Comparison of ENCODE assay signal across 17 mouse cellular contexts in the genomic region with DNA sequence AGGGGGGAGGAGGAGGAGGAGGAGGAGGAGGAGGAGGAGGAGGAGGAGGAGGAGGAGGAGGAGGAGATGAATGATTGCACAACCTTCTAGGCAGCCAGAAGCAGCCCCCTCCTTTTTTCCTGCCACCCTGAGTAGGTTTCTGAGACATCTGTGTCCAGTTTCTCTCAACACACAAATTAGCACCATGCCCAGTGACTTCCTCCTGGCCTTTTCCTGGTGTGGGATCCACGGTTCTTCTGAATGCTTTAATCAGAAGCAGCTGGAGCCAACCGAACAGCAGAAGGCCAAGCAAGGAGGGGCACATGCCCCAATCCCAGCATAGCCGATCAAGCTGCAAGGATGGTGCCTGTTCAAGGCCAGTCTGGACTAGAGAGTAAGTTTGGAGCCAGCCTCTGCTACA. TPM values are rescaled to one million over a fixed set of nuclear protein-coding genes. Genes with fewer than 3 reads are reported as not detected.
DNase-seq lines count a peak whose midpoint lies in the region; ATAC-seq lines count a peak whose summit lies in the region.
"Had no signal": no experiment of that assay in that cellular context is flagged by ENCODE, and none has a peak within 500 bp of the region (broad histone marks: within the 10 kb centered on the region; RNA-seq: fewer than 3 reads in every experiment).

No protein-coding gene starts in this region.

- H3K4me2 ChIP-seq in hindbrain, embryonic 13.5 days: no peak overlapping the region
- H3K4me2 ChIP-seq in embryonic facial prominence, embryonic 14.5 days (ENCODE audit: low read depth, low read length): no peak overlapping the region
- H3K4me2 ChIP-seq in liver, embryonic 15.5 days: no peak overlapping the region

- DNase-seq in hindbrain, embryonic 10.5 days (ENCODE audit: low spot score): peak; percentile 58
- peak; percentile 51 for DNase-seq in adipocyte (ENCODE audit: low spot score)
- DNase-seq in embryonic facial prominence, embryonic 14.5 days (ENCODE audit: low spot score): peak; percentile 83
- DNase-seq in heart, postnatal 4 days: no peak
- DNase-seq in lung, postnatal 10 days: no peak
- no peak for DNase-seq in adrenal gland, adult 18-20 months (ENCODE audit: low spot score in 2 of 2)
- DNase-seq: adrenal gland, postnatal 10 days; cerebellum, adult 9-11 months; heart, adult 18-20 months; heart, postnatal 14 days; layer of hippocampus, adult 9-11 months; thymus, postnatal 25 days had no signal

- no peak for ATAC-seq in hindbrain, embryonic 13.5 days (ENCODE audit: low FRiP score)
- peak; percentile 55 for ATAC-seq in embryonic facial prominence, embryonic 14.5 days (ENCODE audit: low read depth)
- no peak for ATAC-seq in liver, embryonic 15.5 days (ENCODE audit: insufficient read depth)

- WGBS in hindbrain, embryonic 10.5 days: 65% methylated on average over 3 of the region's 3 CpGs
- 75% methylated on average over 3 of the region's 3 CpGs for WGBS in hindbrain, embryonic 13.5 days
- WGBS in embryonic facial prominence, embryonic 14.5 days: 21% methylated on average over 3 of the region's 3 CpGs
- WGBS in liver, embryonic 15.5 days (ENCODE audit: insufficient replicate concordance): 33% methylated on average over 3 of the region's 3 CpGs

- H3K4me3 ChIP-seq in hindbrain, embryonic 10.5 days: no peak overlapping the region
- H3K4me3 ChIP-seq in hindbrain, embryonic 13.5 days: no peak overlapping the region
- H3K4me3 ChIP-seq in embryonic facial prominence, embryonic 14.5 days (ENCODE audit: low read depth, low read length): no peak overlapping the region
- no peak overlapping the region for H3K4me3 ChIP-seq in liver, embryonic 15.5 days (replicated peaks)
- H3K4me3 ChIP-seq: erythroblast, embryonic 14.5 days; megakaryocyte, embryonic 14.5 days had no signal

- H3K27ac ChIP-seq in hindbrain, embryonic 10.5 days: no peak overlapping the region
- H3K27ac ChIP-seq in hindbrain, embryonic 13.5 days: no peak overlapping the region
- peak overlapping the region; percentile 10; the same call in 1 of the 2 replicates for H3K27ac ChIP-seq in embryonic facial prominence, embryonic 14.5 days (replicated peaks; ENCODE audit: low read depth, low read length)
- H3K27ac ChIP-seq in liver, embryonic 15.5 days (replicated peaks): peak overlapping the region; percentile 61; the same call in 1 of the 2 replicates
- H3K27ac ChIP-seq: kidney, postnatal 0 days had no signal

- peaks cover 3% of the 10 kb centered on the region; the same call in 1 of the 2 replicates for H3K9me3 ChIP-seq in hindbrain, embryonic 10.5 days
- H3K9me3 ChIP-seq in hindbrain, embryonic 13.5 days: no peaks in the 10 kb centered on the region
- H3K9me3 ChIP-seq in embryonic facial prominence, embryonic 14.5 days (ENCODE audit: control insufficient read depth, low read length): no peaks in the 10 kb centered on the region
- H3K9me3 ChIP-seq in liver, embryonic 15.5 days (replicated peaks): no peaks in the 10 kb centered on the region

- no peaks in the 10 kb centered on the region for H3K27me3 ChIP-seq in hindbrain, embryonic 10.5 days (ENCODE audit: insufficient read depth, poor library complexity, severe bottlenecking)
- no peaks in the 10 kb centered on the region for H3K27me3 ChIP-seq in hindbrain, embryonic 13.5 days
- no peaks in the 10 kb centered on the region for H3K27me3 ChIP-seq in embryonic facial prominence, embryonic 14.5 days (replicated peaks; ENCODE audit: control insufficient read depth, insufficient read depth, low read length)
- no peaks in the 10 kb centered on the region for H3K27me3 ChIP-seq in liver, embryonic 15.5 days

- H3K4me1 ChIP-seq in hindbrain, embryonic 10.5 days (replicated peaks): 0 out of 2 replicates have a peak, but pooled peaks cover 7% of the 10 kb centered on the region
- H3K4me1 ChIP-seq in hindbrain, embryonic 13.5 days (replicated peaks): no peaks in the 10 kb centered on the region
- H3K4me1 ChIP-seq in embryonic facial prominence, embryonic 14.5 days (ENCODE audit: control insufficient read depth, insufficient read depth, low read length): peaks cover 9% of the 10 kb centered on the region; the same call in 1 of the 2 replicates
- H3K4me1 ChIP-seq in liver, embryonic 15.5 days (replicated peaks): peaks cover 45% of the 10 kb centered on the region

- H3K36me3 ChIP-seq in hindbrain, embryonic 10.5 days: no peaks in the 10 kb centered on the region
- H3K36me3 ChIP-seq in hindbrain, embryonic 13.5 days: no peaks in the 10 kb centered on the region
- H3K36me3 ChIP-seq in embryonic facial prominence, embryonic 14.5 days (ENCODE audit: control insufficient read depth, insufficient read depth, low read length): no peaks in the 10 kb centered on the region
- H3K36me3 ChIP-seq in liver, embryonic 15.5 days (replicated peaks): no peaks in the 10 kb centered on the region

- no peak overlapping the region for H3K9ac ChIP-seq in hindbrain, embryonic 13.5 days
- H3K9ac ChIP-seq in embryonic facial prominence, embryonic 14.5 days (ENCODE audit: low read depth, low read length): no peak overlapping the region
- no peak overlapping the region for H3K9ac ChIP-seq in liver, embryonic 15.5 days

RNA-seq across cellular contexts. Expression of gene Rab4a, which starts 5.9 kb away (rescaled TPM):
- 66.4 and 76.6 TPM in 2 replicates for polyA plus RNA-seq in hindbrain, embryonic 10.5 days (2016; fragmentation: Nextera tagmentation; extraction: Ambion mirVana)
- 73.9 and 74.8 TPM in 2 replicates for polyA plus RNA-seq in hindbrain, embryonic 13.5 days (2015; fragmentation: Nextera tagmentation; extraction: Ambion mirVana)
- 46.6 and 46.8 TPM in 2 replicates for polyA plus RNA-seq in embryonic facial prominence, embryonic 14.5 days (2014; fragmentation: Nextera tagmentation; extraction: Ambion mirVana)
- polyA plus RNA-seq in liver, embryonic 15.5 days (2015; fragmentation: Nextera tagmentation; extraction: Ambion mirVana): 28.8 and 33.1 TPM in 2 replicates
- 10 to 100 TPM in 1 of 2 experiments, 1 to 10 TPM in 1; 9.4 to 12.0 TPM for total RNA-seq in heart, postnatal 4 days (2021)
- 10 to 100 TPM; 25.5 to 25.9 TPM for total RNA-seq in adrenal gland, adult 18-20 months (2021)

Comparison
In these comparisons a context has a peak if more than half of its experiments do, and no peak if none do; other contexts are left out.
1. DNase-seq: peak in hindbrain, embryonic 10.5 days (single experiment), adipocyte (single experiment) and embryonic facial prominence, embryonic 14.5 days (single experiment); none in heart, postnatal 4 days (single experiment), lung, postnatal 10 days (single experiment) and adrenal gland, adult 18-20 months (0 of 2).
2. H3K27ac ChIP-seq: peak in embryonic facial prominence, embryonic 14.5 days (single experiment) and liver, embryonic 15.5 days (single experiment); none in hindbrain, embryonic 10.5 days (single experiment) and hindbrain, embryonic 13.5 days (single experiment).